Mouse (Mus musculus) kidney, adult 2 months (tissue): ENCODE measurements at regions not wholly inside any gene's neighbourhood (a gene's known extent, or its start where the extent isn't known, plus 50 kb on each side); places are given as distances from the start of the nearest gene placed in this dataset.

Source experiments
- CTCF ChIP-seq: fragments of 200-500 bp; conservative IDR thresholded peaks from 2 replicates; pipeline ENCODE4 v1.5.1; 2011; ENCODE audit warnings: low read depth, mild to moderate bottlenecking, control low read depth, low read length, moderate library complexity, mixed read lengths; ENCODE audit not compliant: insufficient read depth, insufficient read length
- POLR2A ChIP-seq: fragments of 200-500 bp; IDR thresholded peaks from one replicate; pipeline ENCODE4 v1.6.1; 2011; ENCODE audit warnings: low read depth, low read length, control low read depth

GRCm38 (mm10) chr3:56272587-56272986, 89.1 kb upstream of the Nbea start:
- TF ChIP-seq POLR2A (no peak), CTCF (no peak)
